Mouse (Mus musculus) cerebellum, adult 2 months (tissue): ENCODE data around the gene Gorab.

Experiments used
- CTCF ChIP-seq: fragments of 200-500 bp; IDR thresholded peaks from 2 replicates; pipeline ENCODE4 v1.5.1; 2011; ENCODE audit warnings: low read depth, mild to moderate bottlenecking, control low read depth, low read length, moderate library complexity, borderline replicate concordance; ENCODE audit not compliant: insufficient read depth
- POLR2A ChIP-seq: fragments of 200-500 bp; IDR thresholded peaks from 2 replicates; pipeline ENCODE4 v1.6.1; 2011; ENCODE audit warnings: low read length, control low read depth, borderline replicate concordance; ENCODE audit not compliant: insufficient read depth

GRCm38 (mm10) chr1:163339219-163339561 lies 64.3 kb downstream of the Gorab start:
- TF ChIP-seq POLR2A (no peak), CTCF (no peak)
